Mouse (Mus musculus): Measurements from ENCODE around the gene Adprhl2. TPM values are rescaled to one million over a fixed set of nuclear protein-coding genes. Genes with fewer than 3 reads are reported as not detected.
A peak's percentile ranks its signal among the peaks of the same experiment; 100 is the strongest.

The Adprhl2 gene
- polyA plus RNA-seq (2015; fragmentation: Nextera tagmentation; extraction: Ambion mirVana): 40.9 and 42.1 TPM in 2 replicates

- H3K4me1 ChIP-seq (ENCODE audit: insufficient read depth, low read depth, low read length): 0 out of 2 replicates have a peak, but pooled peaks cover 8% of the 10 kb centered on the region
- H3K4me3 ChIP-seq (ENCODE audit: low read depth, low read length): peak within 1 kb of the TSS; percentile 84
- DNase-seq (ENCODE audit: low spot score): peak; percentile 96
- peak within 1 kb of the TSS; percentile 82 for H3K4me2 ChIP-seq (replicated peaks; ENCODE audit: low read depth, low read length)
- H3K36me3 ChIP-seq (ENCODE audit: insufficient read depth, low read length): peaks cover 7% of the 10 kb centered on the region; the same call in 1 of the 2 replicates
- H3K9me3 ChIP-seq (ENCODE audit: low read length): no peaks in the 10 kb centered on the region
- peak; percentile 100 for TF ChIP-seq CTCF (IDR thresholded peaks at IDR 0.05)
- TF ChIP-seq EP300 (IDR thresholded peaks at IDR 0.05): no peak
- peak within 1 kb of the TSS; percentile 66 for H3K27ac ChIP-seq (ENCODE audit: low read length)
- H3K27me3 ChIP-seq (replicated peaks; ENCODE audit: insufficient read depth, low read length): no peaks in the 10 kb centered on the region
- H3K9ac ChIP-seq (replicated peaks; ENCODE audit: low read depth): peak within 1 kb of the TSS; percentile 69
- 2% methylated on average over 72 of the region's 80 CpGs for WGBS
- ATAC-seq: peak; percentile 90
Measured at GRCm38 (mm10) chr4:126321111-126321853, at the start of gene Adprhl2. Gene Adprhl2, minus strand, starts transcription at chr4:126321703.

GRCm38 (mm10) chr4:126360069-126360468, 38.6 kb upstream of the Adprhl2 start:
- TF ChIP-seq CTCF (IDR thresholded peaks at IDR 0.05): no peak
- TF ChIP-seq EP300 (IDR thresholded peaks at IDR 0.05): no peak
- Histone ChIP-seq H3K4me2 (replicated peaks; ENCODE audit: low read depth, low read length) (no peak overlapping the region), H3K36me3 (ENCODE audit: insufficient read depth, low read length) (peaks cover 20% of the 10 kb centered on the region; the same call in 1 of the 2 replicates), H3K4me1 (ENCODE audit: insufficient read depth, low read depth, low read length) (no peaks in the 10 kb centered on the region), H3K27ac (ENCODE audit: low read length) (no peak overlapping the region), H3K27me3 (replicated peaks; ENCODE audit: insufficient read depth, low read length) (no peaks in the 10 kb centered on the region), H3K9ac (replicated peaks; ENCODE audit: low read depth) (no peak overlapping the region), H3K4me3 (ENCODE audit: low read depth, low read length) (no peak overlapping the region), H3K9me3 (ENCODE audit: low read length) (no peaks in the 10 kb centered on the region)
- no peak for ATAC-seq
- no peak for DNase-seq (ENCODE audit: low spot score)
- WGBS: 96% methylated on average over 1 of the region's 1 CpGs

GRCm38 (mm10) chr4:126343451-126343850, 21.9 kb upstream of the Adprhl2 start:
- no peaks in the 10 kb centered on the region for H3K9me3 ChIP-seq (ENCODE audit: low read length)
- no peak overlapping the region for H3K4me3 ChIP-seq (ENCODE audit: low read depth, low read length)
- no peaks in the 10 kb centered on the region for H3K27me3 ChIP-seq (replicated peaks; ENCODE audit: insufficient read depth, low read length)
- peaks cover 7% of the 10 kb centered on the region; the same call in 1 of the 2 replicates for H3K36me3 ChIP-seq (ENCODE audit: insufficient read depth, low read length)
- ATAC-seq: no peak
- H3K9ac ChIP-seq (replicated peaks; ENCODE audit: low read depth): no peak overlapping the region
- no peaks in the 10 kb centered on the region for H3K4me1 ChIP-seq (ENCODE audit: insufficient read depth, low read depth, low read length)
- TF ChIP-seq EP300 (IDR thresholded peaks at IDR 0.05) (no peak), CTCF (IDR thresholded peaks at IDR 0.05) (no peak)
- no peak for DNase-seq (ENCODE audit: low spot score)
- no peak overlapping the region for H3K27ac ChIP-seq (ENCODE audit: low read length)
- 48% methylated on average over 4 of the region's 4 CpGs for WGBS
- H3K4me2 ChIP-seq (replicated peaks; ENCODE audit: low read depth, low read length): no peak overlapping the region

DNA sequence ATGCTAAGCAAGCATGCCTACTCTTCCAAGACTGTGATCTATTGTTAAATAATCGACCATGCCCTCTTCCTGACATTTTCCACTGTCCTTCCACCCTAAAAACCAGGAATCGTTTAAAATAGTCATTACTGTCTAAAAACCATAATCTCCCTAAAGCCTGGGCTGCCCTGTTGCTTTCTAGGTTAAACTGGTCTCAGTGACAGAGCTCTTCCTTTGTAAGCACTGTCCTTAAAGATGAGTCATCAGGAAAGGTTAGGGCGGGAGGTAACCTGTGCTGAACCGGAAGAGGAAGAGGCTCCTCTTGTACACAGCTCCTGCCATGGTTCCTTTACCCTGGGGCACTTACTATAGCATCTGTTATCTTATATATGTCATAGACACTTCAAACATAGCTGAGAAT, 18.0 kb upstream of the Adprhl2 start:
- Histone ChIP-seq H3K27me3 (replicated peaks; ENCODE audit: insufficient read depth, low read length) (no peaks in the 10 kb centered on the region), H3K4me2 (replicated peaks; ENCODE audit: low read depth, low read length) (no peak overlapping the region), H3K4me1 (ENCODE audit: insufficient read depth, low read depth, low read length) (no peaks in the 10 kb centered on the region), H3K27ac (ENCODE audit: low read length) (no peak overlapping the region), H3K36me3 (ENCODE audit: insufficient read depth, low read length) (no peaks in the 10 kb centered on the region), H3K4me3 (ENCODE audit: low read depth, low read length) (no peak overlapping the region), H3K9me3 (ENCODE audit: low read length) (no peaks in the 10 kb centered on the region), H3K9ac (replicated peaks; ENCODE audit: low read depth) (no peak overlapping the region)
- ATAC-seq: no peak
- no peak for DNase-seq (ENCODE audit: low spot score)
- no peak for TF ChIP-seq EP300 (IDR thresholded peaks at IDR 0.05)
- no peak for TF ChIP-seq CTCF (IDR thresholded peaks at IDR 0.05)
- WGBS: 54% methylated on average over 4 of the region's 4 CpGs

DNA sequence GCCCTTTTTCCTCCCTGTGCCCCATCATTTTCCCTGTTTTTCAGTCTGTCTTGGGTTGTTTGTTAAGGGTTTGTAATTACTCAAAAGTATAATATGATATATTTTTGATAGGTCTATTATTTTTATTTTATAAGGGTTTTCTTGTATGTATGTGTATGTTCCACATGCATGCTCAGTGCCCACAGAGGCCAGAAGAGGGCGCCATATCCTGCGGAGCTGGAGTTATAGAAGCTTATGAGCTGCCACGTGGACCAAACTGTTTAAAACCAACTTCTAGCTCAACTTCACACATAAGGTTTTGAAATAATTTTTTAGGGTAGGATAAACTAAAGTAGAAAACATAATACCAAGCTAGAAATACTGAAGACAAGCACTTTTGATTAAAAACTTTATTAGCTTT, 10.9 kb upstream of the Adprhl2 start:
- Histone ChIP-seq H3K27ac (ENCODE audit: low read length) (no peak overlapping the region), H3K27me3 (replicated peaks; ENCODE audit: insufficient read depth, low read length) (no peaks in the 10 kb centered on the region), H3K4me1 (ENCODE audit: insufficient read depth, low read depth, low read length) (no peaks in the 10 kb centered on the region), H3K4me3 (ENCODE audit: low read depth, low read length) (no peak overlapping the region), H3K9ac (replicated peaks; ENCODE audit: low read depth) (no peak overlapping the region), H3K9me3 (ENCODE audit: low read length) (no peaks in the 10 kb centered on the region), H3K36me3 (ENCODE audit: insufficient read depth, low read length) (no peaks in the 10 kb centered on the region), H3K4me2 (replicated peaks; ENCODE audit: low read depth, low read length) (no peak overlapping the region)
- 39% methylated on average over 3 of the region's 3 CpGs for WGBS
- no peak for ATAC-seq
- no peak for TF ChIP-seq EP300 (IDR thresholded peaks at IDR 0.05)
- TF ChIP-seq CTCF (IDR thresholded peaks at IDR 0.05): peak; percentile 46
- DNase-seq (ENCODE audit: low spot score): no peak

- Histone ChIP-seq H3K9ac (replicated peaks; ENCODE audit: low read depth) (no peak overlapping the region), H3K4me2 (replicated peaks; ENCODE audit: low read depth, low read length) (no peak overlapping the region), H3K27me3 (replicated peaks; ENCODE audit: insufficient read depth, low read length) (no peaks in the 10 kb centered on the region), H3K27ac (ENCODE audit: low read length) (no peak overlapping the region), H3K4me1 (ENCODE audit: insufficient read depth, low read depth, low read length) (no peaks in the 10 kb centered on the region), H3K9me3 (ENCODE audit: low read length) (no peaks in the 10 kb centered on the region), H3K36me3 (ENCODE audit: insufficient read depth, low read length) (no peaks in the 10 kb centered on the region), H3K4me3 (ENCODE audit: low read depth, low read length) (no peak overlapping the region)
- TF ChIP-seq EP300 (IDR thresholded peaks at IDR 0.05) (no peak), CTCF (IDR thresholded peaks at IDR 0.05) (no peak)
- WGBS: 27% methylated on average over 1 of the region's 1 CpGs
- no peak for DNase-seq (ENCODE audit: low spot score)
- no peak; the same call in 1 of the 2 replicates for ATAC-seq
Measured at GRCm38 (mm10) chr4:126331751-126332150, 10.2 kb upstream of the Adprhl2 start.

Measured in lung, postnatal 0 days (tissue).